Mouse (Mus musculus) brown adipose tissue, adult 24 weeks (tissue): ENCODE data around the gene Gsc2. TPM values are rescaled to one million over a fixed set of nuclear protein-coding genes. Genes with fewer than 3 reads are reported as not detected.
"Not testable (repeated sequence)": the region's sequence is repeated elsewhere in the genome, so short reads cannot be mapped to it uniquely, and the experiment has no call there.

Experiments
- H3K27ac ChIP-seq: fragments of 200-500 bp; replicated peaks from 2 replicates; pipeline ENCODE4 v1.5.1; 2012; ENCODE audit warnings: low read depth, mild to moderate bottlenecking, low read length
- H3K4me1 ChIP-seq: fragments of 200-500 bp; 2 replicates; pipeline ENCODE4 v1.6.1; 2012; ENCODE audit warnings: low read length, mixed read lengths; ENCODE audit not compliant: control insufficient read depth, insufficient read depth, insufficient read length
- H3K4me3 ChIP-seq: fragments of 200-500 bp; 2 replicates; pipeline ENCODE4 v1.5.1; 2012; ENCODE audit warnings: low read depth, mild to moderate bottlenecking, low read length, moderate library complexity; ENCODE audit not compliant: insufficient read depth
- polyA plus RNA-seq: library from polyadenylated mRNA; stranded (reverse); fragments of >200 nt; gene quantifications from 2 replicates; pipeline ENCODE4 v1.2.4, GENCODE M21; 2012; ENCODE audit not compliant: missing spikeins, insufficient read depth, insufficient read length

Gsc2 gene
- not detected in 2 replicates for polyA plus RNA-seq

- Histone ChIP-seq H3K27ac (no peak within 1 kb of the TSS), H3K4me3 (peak within 1 kb of the TSS; percentile 39), H3K4me1 (no peaks in the 10 kb centered on the region; the same call in 1 of the 2 replicates)
These were observed at the start of gene Gsc2 for GRCm38 (mm10) chr16:17914307-17915249. Gsc2 (minus strand) TSS chr16:17915059.

DNA sequence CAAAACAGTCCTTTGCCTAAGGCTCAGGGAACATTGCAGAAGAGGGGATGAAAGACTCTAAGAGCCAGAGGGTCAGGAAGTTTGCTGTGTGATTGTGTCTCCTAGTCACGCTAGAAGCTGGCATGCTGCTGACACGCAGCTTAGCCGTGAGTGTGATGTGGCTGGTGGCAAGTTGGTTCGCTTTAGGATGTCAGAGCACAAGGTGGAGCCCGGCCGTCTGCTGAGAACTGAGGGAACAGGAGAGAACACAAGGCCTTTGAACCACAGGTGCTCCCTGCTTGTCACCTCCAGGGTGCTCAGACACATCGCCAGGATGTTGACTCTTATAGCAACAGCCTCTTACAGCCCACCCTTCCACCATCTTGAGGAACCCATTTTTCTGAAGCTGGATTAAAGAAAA is 47.2 kb upstream of the Gsc2 start:
- H3K4me3 ChIP-seq = no peak overlapping the region

GRCm38 (mm10) chr16:17956052-17956638 is 41.3 kb upstream of the Gsc2 start:
- H3K27ac ChIP-seq, H3K4me3 ChIP-seq, H3K4me1 ChIP-seq: not testable (repeated sequence)

More for the DNA sequence above, 47.2 kb upstream of the Gsc2 start:
- Histone ChIP-seq H3K27ac (no peak overlapping the region), H3K4me1 (no peaks in the 10 kb centered on the region)

GRCm38 (mm10) chr16:17951618-17952017 is 36.8 kb upstream of the Gsc2 start:
- Histone ChIP-seq H3K4me1 (no peaks in the 10 kb centered on the region), H3K27ac (no peak overlapping the region), H3K4me3 (no peak overlapping the region)

- Histone ChIP-seq H3K4me1 (no peaks in the 10 kb centered on the region), H3K27ac (no peak overlapping the region), H3K4me3 (no peak overlapping the region)
These were observed 35.2 kb upstream of the Gsc2 start for GRCm38 (mm10) chr16:17950068-17950467.

- Histone ChIP-seq H3K4me3 (no peak overlapping the region), H3K4me1 (no peaks in the 10 kb centered on the region), H3K27ac (no peak overlapping the region)
These were observed 34.6 kb upstream of the Gsc2 start for GRCm38 (mm10) chr16:17949421-17949877.

DNA sequence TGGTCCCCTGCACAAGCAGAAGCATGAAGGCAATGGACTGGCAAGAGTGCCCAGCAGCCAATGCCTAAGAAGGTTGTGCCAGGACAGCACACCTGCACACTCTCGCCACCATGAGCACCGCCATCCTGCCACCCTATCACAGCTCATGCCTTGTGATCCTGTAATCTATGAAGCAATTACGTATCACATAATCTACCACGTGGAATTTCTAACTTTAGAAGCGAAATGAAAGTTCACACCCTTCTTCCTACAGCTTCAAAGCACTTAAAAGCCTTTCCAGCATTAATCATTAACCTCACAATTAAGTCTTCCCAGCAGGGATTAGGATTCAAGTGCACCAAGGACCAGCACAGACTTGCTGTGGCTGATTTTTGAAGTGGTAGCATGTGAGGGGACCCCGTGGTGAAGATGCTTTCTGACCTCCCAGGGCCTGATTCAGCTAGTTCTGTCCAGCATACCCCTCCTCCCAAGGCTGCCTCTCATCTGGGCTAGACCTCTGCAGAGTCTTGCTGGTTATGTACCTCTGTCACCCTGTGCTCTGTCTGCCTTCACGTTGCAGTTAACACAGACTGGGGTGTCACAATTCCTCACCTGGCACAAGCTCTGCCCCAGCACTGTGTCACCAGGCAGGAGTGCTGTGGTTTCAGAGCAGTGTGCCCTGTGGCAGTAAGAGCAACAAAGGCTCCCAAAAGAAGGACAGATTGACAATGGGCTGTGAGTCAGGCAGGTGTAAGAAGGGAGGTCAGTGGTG is 30.4 kb upstream of the Gsc2 start:
- no peaks in the 10 kb centered on the region for H3K4me1 ChIP-seq
- no peak overlapping the region for H3K27ac ChIP-seq
- no peak overlapping the region for H3K4me3 ChIP-seq

GRCm38 (mm10) chr16:17943466-17943865 is 28.6 kb upstream of the Gsc2 start:
- no peak overlapping the region for H3K4me3 ChIP-seq

GRCm38 (mm10) chr16:17939255-17939751 is 24.4 kb upstream of the Gsc2 start:
- Histone ChIP-seq H3K4me1 (peaks cover 7% of the 10 kb centered on the region), H3K27ac (no peak overlapping the region)

More at GRCm38 (mm10) chr16:17943466-17943865, 28.6 kb upstream of the Gsc2 start:
- Histone ChIP-seq H3K4me1 (no peaks in the 10 kb centered on the region), H3K27ac (no peak overlapping the region)

GRCm38 (mm10) chr16:17938821-17939220 is 24.0 kb upstream of the Gsc2 start:
- Histone ChIP-seq H3K4me3 (peak overlapping the region; percentile 27; the same call in 1 of the 2 replicates), H3K27ac (no peak overlapping the region), H3K4me1 (peaks cover 7% of the 10 kb centered on the region)

More at GRCm38 (mm10) chr16:17939255-17939751, 24.4 kb upstream of the Gsc2 start:
- peak overlapping the region; percentile 27; the same call in 1 of the 2 replicates for H3K4me3 ChIP-seq

DNA sequence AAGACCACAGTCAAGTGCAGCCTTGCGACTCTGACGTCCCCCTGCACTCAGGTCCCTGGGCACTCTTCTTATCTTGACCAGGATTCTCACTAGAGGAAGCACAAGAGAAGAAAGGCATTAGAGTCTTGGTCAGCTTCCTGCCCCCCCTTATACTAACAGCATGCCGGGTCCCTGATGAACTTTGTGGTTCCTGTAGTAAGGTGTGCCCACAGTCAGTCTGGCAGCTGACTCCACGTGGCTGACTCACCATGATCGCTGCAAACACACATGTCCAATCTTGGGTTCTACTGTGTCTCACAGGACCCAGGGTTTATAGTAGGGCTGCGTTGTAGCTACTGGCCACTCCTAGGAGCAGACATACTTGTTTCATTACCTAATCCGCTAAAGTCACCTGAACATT is 23.3 kb upstream of the Gsc2 start:
- no peak overlapping the region for H3K27ac ChIP-seq
- H3K4me1 ChIP-seq = peaks cover 7% of the 10 kb centered on the region
- H3K4me3 ChIP-seq = no peak overlapping the region

DNA sequence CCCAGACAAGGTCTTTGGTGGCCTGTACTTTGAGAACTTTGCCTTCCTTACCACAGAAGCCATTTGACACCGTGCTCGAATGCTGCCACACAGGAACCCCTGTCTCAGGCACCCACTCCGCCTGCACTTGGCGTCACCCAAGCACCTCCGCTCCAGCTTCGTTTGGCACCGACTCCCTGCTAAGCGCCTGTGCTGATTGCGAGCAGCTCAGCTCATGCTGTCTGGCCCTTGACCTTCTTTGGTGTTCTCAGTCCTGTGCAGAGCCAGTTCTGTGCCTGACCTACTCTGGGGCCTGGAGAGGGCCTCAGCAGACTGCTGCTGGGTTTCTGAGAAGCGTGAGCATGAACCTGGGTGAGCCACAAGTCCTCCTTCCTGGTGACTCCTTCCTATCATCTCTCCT is 21.9 kb upstream of the Gsc2 start:
- Histone ChIP-seq H3K4me1 (peaks cover 7% of the 10 kb centered on the region), H3K4me3 (no peak overlapping the region), H3K27ac (peak overlapping the region; percentile 75)

GRCm38 (mm10) chr16:17934445-17934910 is 19.6 kb upstream of the Gsc2 start:
- H3K4me3 ChIP-seq = no peak overlapping the region
- H3K27ac ChIP-seq = no peak overlapping the region
- H3K4me1 ChIP-seq = peaks cover 7% of the 10 kb centered on the region

GRCm38 (mm10) chr16:17933594-17934444 is 19.0 kb upstream of the Gsc2 start:
- H3K4me1 ChIP-seq = peaks cover 7% of the 10 kb centered on the region
- no peak overlapping the region for H3K4me3 ChIP-seq
- peak overlapping the region; percentile 24; the same call in 1 of the 2 replicates for H3K27ac ChIP-seq
